Mouse (Mus musculus): ENCODE data around the gene Sox13. TPM values are rescaled to one million over a fixed set of nuclear protein-coding genes. Genes with fewer than 3 reads are reported as not detected.
A peak's percentile ranks its signal among the peaks of the same experiment; 100 is the strongest.

Sox13 gene
- polyA plus RNA-seq, 1 experiment from 2014 or later, result 1.7 TPM

DNA sequence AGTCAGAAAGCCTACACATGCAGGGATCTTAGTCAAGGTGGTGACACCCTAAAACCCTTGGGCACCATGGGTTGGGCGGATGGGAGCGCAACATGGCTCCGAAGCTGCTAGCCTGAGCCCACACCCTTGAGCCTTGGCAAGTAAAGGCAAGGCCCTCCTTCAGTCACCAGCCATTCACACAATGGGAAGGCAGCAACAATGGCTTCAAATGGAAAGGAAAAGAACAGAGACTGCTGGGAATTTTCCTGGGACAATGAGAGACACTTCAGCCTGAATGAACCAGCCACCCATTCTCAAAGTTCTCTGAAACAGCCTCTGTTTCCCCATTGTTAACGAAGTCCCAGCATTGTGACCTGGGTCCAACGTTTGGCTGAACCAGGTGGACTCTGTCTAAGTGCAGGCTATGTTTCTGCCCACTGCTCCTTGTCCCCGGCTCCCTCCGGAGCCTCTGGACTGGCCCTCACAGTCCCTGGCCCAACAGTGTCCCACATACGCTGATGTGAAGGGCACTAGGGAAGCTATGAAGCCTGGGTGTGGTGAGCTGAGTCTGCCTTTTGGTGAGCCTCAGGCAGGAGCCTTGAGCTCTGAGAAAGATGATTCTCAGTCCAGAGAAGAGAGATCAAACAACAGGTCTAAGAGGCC, 12.6 kb downstream of the Sox13 start:
- no peak for ATAC-seq (ENCODE audit: low read depth)
- no peak overlapping the region for H3K4me3 ChIP-seq (ENCODE audit: low read depth, low read length)
- peaks cover 10% of the 10 kb centered on the region for H3K4me1 ChIP-seq (ENCODE audit: control insufficient read depth, low read depth, low read length)
- no peaks in the 10 kb centered on the region for H3K27me3 ChIP-seq (ENCODE audit: control insufficient read depth, insufficient read depth, low read depth, low read length)
- H3K9ac ChIP-seq (ENCODE audit: low read depth, low read length), result no peak overlapping the region
- 72% methylated on average over 8 of the region's 8 CpGs for WGBS (ENCODE audit: insufficient replicate concordance)
- no peaks in the 10 kb centered on the region for H3K9me3 ChIP-seq (replicated peaks; ENCODE audit: control insufficient read depth, low read length)
- no peak overlapping the region for H3K27ac ChIP-seq (ENCODE audit: low read length)
- no peak overlapping the region for H3K4me2 ChIP-seq (ENCODE audit: low read depth, low read length)
- no peaks in the 10 kb centered on the region for H3K36me3 ChIP-seq (ENCODE audit: control insufficient read depth, insufficient read depth)

DNA sequence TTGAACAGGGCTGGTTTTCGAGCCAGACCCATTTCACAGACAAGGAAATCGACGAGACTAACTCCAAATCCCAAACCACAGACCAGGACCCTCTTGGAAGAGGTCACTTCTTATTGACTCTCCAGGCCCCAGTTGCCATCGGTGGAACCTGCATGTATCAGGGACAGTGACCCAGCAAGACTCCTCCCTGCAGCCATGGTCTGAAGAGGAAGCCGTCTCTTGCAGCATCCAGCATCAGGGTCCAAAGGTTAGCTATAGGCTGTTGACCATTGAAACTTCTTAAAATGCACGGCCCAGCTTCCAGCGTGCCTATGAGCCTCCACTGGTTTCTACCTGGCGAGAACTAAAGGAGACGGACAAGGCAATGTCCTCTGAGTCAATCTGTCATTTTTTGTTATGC, 14.4 kb downstream of the Sox13 start:
- no peaks in the 10 kb centered on the region for H3K27me3 ChIP-seq (ENCODE audit: control insufficient read depth, insufficient read depth, low read depth, low read length)
- 58% methylated on average over 9 of the region's 9 CpGs for WGBS (ENCODE audit: insufficient replicate concordance)
- ATAC-seq (ENCODE audit: low read depth), result no peak

DNA sequence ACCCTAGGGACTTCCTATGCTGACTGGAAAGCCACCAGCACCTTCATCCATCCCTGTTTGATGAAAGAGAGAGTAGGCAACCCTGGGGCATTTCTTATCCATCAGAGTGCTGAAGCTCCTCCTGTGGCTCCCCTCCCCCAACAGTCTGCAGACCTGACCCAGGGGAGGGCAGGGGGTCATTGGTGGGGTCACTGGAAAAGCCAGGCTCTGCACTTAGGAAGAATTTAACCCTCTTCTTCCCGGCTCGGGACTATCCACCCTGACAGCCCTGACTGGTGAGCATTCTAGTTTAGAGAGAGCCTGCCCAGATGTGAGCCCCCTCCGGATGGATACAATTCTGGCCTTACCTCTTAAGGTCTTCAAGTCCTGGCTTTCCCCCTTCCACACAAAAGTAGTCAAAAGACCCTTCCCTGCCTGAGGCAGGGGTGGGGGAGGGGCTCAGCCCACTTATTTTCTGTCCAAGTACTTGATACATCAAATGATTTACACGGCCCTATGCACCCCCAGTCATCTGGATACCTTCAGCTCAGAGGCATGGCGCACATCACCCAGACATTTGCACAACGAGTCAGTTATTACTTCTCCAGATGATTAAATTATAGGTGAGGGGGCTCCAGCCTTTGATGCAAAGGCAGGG, 15.2 kb downstream of the Sox13 start:
- no peak overlapping the region for H3K27ac ChIP-seq (ENCODE audit: low read length)
- no peaks in the 10 kb centered on the region for H3K9me3 ChIP-seq (replicated peaks; ENCODE audit: control insufficient read depth, low read length)
- no peak overlapping the region for H3K4me3 ChIP-seq (ENCODE audit: low read depth, low read length)
- no peaks in the 10 kb centered on the region for H3K36me3 ChIP-seq (ENCODE audit: control insufficient read depth, insufficient read depth)
- no peak overlapping the region for H3K9ac ChIP-seq (ENCODE audit: low read depth, low read length)
- ATAC-seq (ENCODE audit: low read depth), result 0 out of 2 replicates have a peak, but pooled peaks have one; percentile 40
- WGBS (ENCODE audit: insufficient replicate concordance), result 46% methylated on average over 6 of the region's 6 CpGs
- H3K4me2 ChIP-seq (ENCODE audit: low read depth, low read length), result peak overlapping the region; percentile 15; the same call in 1 of the 2 replicates
- no peaks in the 10 kb centered on the region for H3K27me3 ChIP-seq (ENCODE audit: control insufficient read depth, insufficient read depth, low read depth, low read length)
- H3K4me1 ChIP-seq (ENCODE audit: control insufficient read depth, low read depth, low read length), result peaks cover 5% of the 10 kb centered on the region

More for the DNA sequence above, 14.4 kb downstream of the Sox13 start:
- H3K4me2 ChIP-seq (ENCODE audit: low read depth, low read length), result no peak overlapping the region
- H3K27ac ChIP-seq (ENCODE audit: low read length), result no peak overlapping the region
- H3K4me1 ChIP-seq (ENCODE audit: control insufficient read depth, low read depth, low read length), result peaks cover 5% of the 10 kb centered on the region
- no peaks in the 10 kb centered on the region for H3K36me3 ChIP-seq (ENCODE audit: control insufficient read depth, insufficient read depth)
- H3K9me3 ChIP-seq (replicated peaks; ENCODE audit: control insufficient read depth, low read length), result no peaks in the 10 kb centered on the region
- no peak overlapping the region for H3K4me3 ChIP-seq (ENCODE audit: low read depth, low read length)
- H3K9ac ChIP-seq (ENCODE audit: low read depth, low read length), result no peak overlapping the region

DNA sequence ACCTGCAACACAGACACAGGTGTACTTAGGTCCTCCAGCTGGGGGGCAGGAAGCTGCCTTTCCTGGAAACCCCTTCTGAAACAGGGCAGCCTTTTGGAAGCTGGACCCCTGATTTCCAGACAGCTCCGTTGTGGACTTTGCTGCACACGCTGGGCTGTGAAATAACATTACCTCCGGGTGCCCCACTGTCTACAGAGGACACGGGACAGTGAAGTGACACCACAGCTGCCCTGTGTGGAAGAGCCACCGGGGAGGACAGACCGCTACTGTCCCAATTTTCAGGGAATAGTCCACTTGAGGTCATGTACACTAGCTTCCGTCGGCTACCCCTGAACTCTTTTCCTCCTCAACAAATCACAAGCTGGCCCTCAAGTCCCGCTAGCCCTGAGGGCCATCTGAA, 15.9 kb downstream of the Sox13 start:
- 0 out of 2 replicates have a peak, but pooled peaks have one; percentile 55 for ATAC-seq (ENCODE audit: low read depth)
- no peak overlapping the region for H3K4me3 ChIP-seq (ENCODE audit: low read depth, low read length)
- WGBS (ENCODE audit: insufficient replicate concordance), result 62% methylated on average over 9 of the region's 9 CpGs
- no peak overlapping the region for H3K9ac ChIP-seq (ENCODE audit: low read depth, low read length)
- no peaks in the 10 kb centered on the region for H3K27me3 ChIP-seq (ENCODE audit: control insufficient read depth, insufficient read depth, low read depth, low read length)
- H3K36me3 ChIP-seq (ENCODE audit: control insufficient read depth, insufficient read depth), result no peaks in the 10 kb centered on the region
- no peaks in the 10 kb centered on the region for H3K9me3 ChIP-seq (replicated peaks; ENCODE audit: control insufficient read depth, low read length)
- no peak overlapping the region for H3K4me2 ChIP-seq (ENCODE audit: low read depth, low read length)
- H3K27ac ChIP-seq (ENCODE audit: low read length), result no peak overlapping the region
- peaks cover 7% of the 10 kb centered on the region for H3K4me1 ChIP-seq (ENCODE audit: control insufficient read depth, low read depth, low read length)

DNA sequence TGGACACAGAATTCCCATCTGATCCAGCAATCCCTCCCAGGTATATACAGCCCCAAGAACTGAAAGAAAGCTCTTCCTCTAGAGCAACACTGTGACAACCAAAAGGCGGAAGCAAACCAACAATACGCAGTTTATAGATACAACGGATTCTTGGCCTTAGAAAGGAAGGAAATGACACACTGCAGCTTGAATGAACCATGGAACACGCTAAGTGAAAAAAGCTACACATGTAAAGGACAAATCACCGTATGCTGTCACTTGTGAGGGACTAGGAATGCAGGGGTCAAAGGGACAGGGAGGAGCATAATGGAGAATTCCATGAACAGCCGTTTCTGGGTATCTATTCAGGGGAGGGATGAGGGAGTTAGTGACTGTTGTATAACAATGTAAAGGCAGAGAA, 16.7 kb downstream of the Sox13 start:
- H3K27me3 ChIP-seq (ENCODE audit: control insufficient read depth, insufficient read depth, low read depth, low read length), result no peaks in the 10 kb centered on the region
- no peak overlapping the region for H3K27ac ChIP-seq (ENCODE audit: low read length)
- H3K9ac ChIP-seq (ENCODE audit: low read depth, low read length), result no peak overlapping the region
- H3K4me2 ChIP-seq (ENCODE audit: low read depth, low read length), result no peak overlapping the region
- H3K4me3 ChIP-seq (ENCODE audit: low read depth, low read length), result no peak overlapping the region
- H3K9me3 ChIP-seq (replicated peaks; ENCODE audit: control insufficient read depth, low read length), result no peaks in the 10 kb centered on the region
- 53% methylated on average over 6 of the region's 6 CpGs for WGBS (ENCODE audit: insufficient replicate concordance)
- no peak for ATAC-seq (ENCODE audit: low read depth)
- H3K4me1 ChIP-seq (ENCODE audit: control insufficient read depth, low read depth, low read length), result peaks cover 7% of the 10 kb centered on the region
- no peaks in the 10 kb centered on the region for H3K36me3 ChIP-seq (ENCODE audit: control insufficient read depth, insufficient read depth)

DNA sequence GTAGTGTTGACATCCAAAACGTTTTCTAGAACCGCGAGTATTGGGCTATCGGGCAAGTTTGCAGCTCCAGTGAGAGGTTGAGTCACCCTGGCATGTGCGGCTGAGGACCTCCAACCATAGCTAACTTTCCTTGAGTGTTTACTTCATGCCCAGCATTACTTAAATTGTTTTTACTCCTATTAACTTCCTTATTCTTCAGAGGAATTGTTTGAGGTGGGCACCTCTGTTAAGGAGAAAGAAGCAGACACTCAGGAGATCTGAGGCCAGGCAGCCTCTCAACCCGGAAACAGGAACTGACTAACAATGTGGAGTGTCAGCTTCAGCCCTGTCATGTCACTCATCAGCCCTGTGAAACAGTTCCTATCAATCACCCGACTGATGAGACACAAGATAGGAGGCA, 17.6 kb downstream of the Sox13 start:
- no peak overlapping the region for H3K4me3 ChIP-seq (ENCODE audit: low read depth, low read length)
- H3K27me3 ChIP-seq (ENCODE audit: control insufficient read depth, insufficient read depth, low read depth, low read length), result no peaks in the 10 kb centered on the region
- WGBS (ENCODE audit: insufficient replicate concordance), result 52% methylated on average over 7 of the region's 7 CpGs
- H3K4me2 ChIP-seq (ENCODE audit: low read depth, low read length), result no peak overlapping the region
- H3K36me3 ChIP-seq (ENCODE audit: control insufficient read depth, insufficient read depth), result no peaks in the 10 kb centered on the region
- H3K9me3 ChIP-seq (replicated peaks; ENCODE audit: control insufficient read depth, low read length), result no peaks in the 10 kb centered on the region
- H3K9ac ChIP-seq (ENCODE audit: low read depth, low read length), result no peak overlapping the region
- H3K27ac ChIP-seq (ENCODE audit: low read length), result no peak overlapping the region
- peaks cover 7% of the 10 kb centered on the region for H3K4me1 ChIP-seq (ENCODE audit: control insufficient read depth, low read depth, low read length)
- no peak for ATAC-seq (ENCODE audit: low read depth)

DNA sequence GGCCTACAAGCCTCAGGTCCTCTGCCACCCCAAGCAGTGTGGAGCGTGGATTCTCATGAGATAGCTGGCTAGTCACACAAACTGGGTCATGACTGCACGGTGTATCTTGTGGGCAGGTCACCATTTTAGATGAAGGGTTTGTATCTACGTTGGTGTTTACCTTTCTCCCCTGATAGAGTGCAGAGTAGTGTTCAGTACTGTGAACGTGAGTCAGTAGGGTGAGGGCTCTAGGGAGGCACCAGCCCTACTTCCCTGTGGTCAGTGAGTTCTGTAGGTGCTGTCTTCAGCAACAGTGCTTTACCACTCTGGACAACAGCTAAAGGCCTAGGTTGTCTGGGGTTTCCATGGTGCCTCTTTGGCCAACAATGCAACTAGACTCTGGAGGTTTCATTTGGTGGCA, 20.2 kb downstream of the Sox13 start:
- Histone ChIP-seq H3K27ac (ENCODE audit: low read length) (no peak overlapping the region), H3K4me1 (ENCODE audit: control insufficient read depth, low read depth, low read length) (peaks cover 4% of the 10 kb centered on the region; the same call in 1 of the 2 replicates), H3K4me2 (ENCODE audit: low read depth, low read length) (no peak overlapping the region), H3K4me3 (ENCODE audit: low read depth, low read length) (no peak overlapping the region), H3K36me3 (ENCODE audit: control insufficient read depth, insufficient read depth) (no peaks in the 10 kb centered on the region), H3K27me3 (ENCODE audit: control insufficient read depth, insufficient read depth, low read depth, low read length) (no peaks in the 10 kb centered on the region), H3K9me3 (replicated peaks; ENCODE audit: control insufficient read depth, low read length) (no peaks in the 10 kb centered on the region), H3K9ac (ENCODE audit: low read depth, low read length) (no peak overlapping the region)
- no peak; the same call in 1 of the 2 replicates for ATAC-seq (ENCODE audit: low read depth)
- 52% methylated on average over 4 of the region's 4 CpGs for WGBS (ENCODE audit: insufficient replicate concordance)

DNA sequence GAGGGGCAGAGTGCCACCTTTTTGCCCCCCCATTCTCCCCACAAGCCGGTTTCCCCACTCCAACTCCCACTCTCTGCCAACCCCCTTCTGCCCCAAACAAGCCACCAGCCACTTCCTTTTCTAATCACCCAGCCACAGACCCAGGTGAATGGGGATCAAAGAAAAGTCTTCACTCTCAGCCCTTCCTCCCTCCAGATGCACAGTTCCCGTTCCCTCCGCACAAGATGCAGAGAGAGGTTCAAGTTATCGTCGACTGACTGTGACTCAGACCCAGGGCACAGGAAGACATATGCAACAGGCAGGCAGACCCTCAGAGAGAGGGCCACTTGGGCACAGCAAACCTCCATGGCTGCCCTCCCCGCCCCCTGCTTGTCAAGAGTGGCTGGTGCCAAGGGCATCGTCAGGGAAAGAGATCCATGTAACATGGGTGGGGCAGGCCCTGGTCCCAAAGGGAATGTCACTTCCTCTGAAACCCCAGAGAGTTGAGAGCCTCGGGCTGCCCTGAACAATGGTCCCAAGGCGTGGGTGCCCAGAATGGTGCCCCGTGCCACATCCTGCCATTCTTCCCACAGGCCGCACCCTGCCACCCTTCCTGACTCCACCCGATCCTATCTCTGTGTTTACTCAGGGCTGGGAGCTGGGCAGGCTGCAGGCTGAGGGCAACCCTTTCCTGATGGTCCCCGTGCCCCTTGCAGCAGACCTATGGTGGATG, 24.0 kb downstream of the Sox13 start:
- 36% methylated on average over 13 of the region's 13 CpGs for WGBS (ENCODE audit: insufficient replicate concordance)
- Histone ChIP-seq H3K36me3 (ENCODE audit: control insufficient read depth, insufficient read depth) (no peaks in the 10 kb centered on the region), H3K27ac (ENCODE audit: low read length) (no peak overlapping the region), H3K4me3 (ENCODE audit: low read depth, low read length) (no peak overlapping the region), H3K4me2 (ENCODE audit: low read depth, low read length) (no peak overlapping the region), H3K4me1 (ENCODE audit: control insufficient read depth, low read depth, low read length) (0 out of 2 replicates have a peak, but pooled peaks cover 4% of the 10 kb centered on the region), H3K9me3 (replicated peaks; ENCODE audit: control insufficient read depth, low read length) (no peaks in the 10 kb centered on the region), H3K9ac (ENCODE audit: low read depth, low read length) (no peak overlapping the region), H3K27me3 (ENCODE audit: control insufficient read depth, insufficient read depth, low read depth, low read length) (no peaks in the 10 kb centered on the region)
- no peak for ATAC-seq (ENCODE audit: low read depth)
